Mouse (Mus musculus): ENCODE results near the gene Wdtc1. TPM values are rescaled to one million over a fixed set of nuclear protein-coding genes. Genes with fewer than 3 reads are reported as not detected.
A peak's percentile ranks its signal among the peaks of the same experiment; 100 is the strongest.

Wdtc1 gene
- polyA plus RNA-seq, 1 experiment from 2014 or later = 12.0 TPM

- 95% methylated on average over 3 of the region's 3 CpGs for WGBS
- no peak overlapping the region for H3K4me3 ChIP-seq (replicated peaks)
- 0 out of 2 replicates have a peak, but pooled peaks cover 2% of the 10 kb centered on the region for H3K4me1 ChIP-seq
- no peak overlapping the region for H3K4me2 ChIP-seq
- ATAC-seq (replicated peaks; ENCODE audit: low FRiP score) = no peak
- H3K36me3 ChIP-seq = peaks cover 70% of the 10 kb centered on the region
- H3K9ac ChIP-seq = no peak overlapping the region
- no peaks in the 10 kb centered on the region for H3K9me3 ChIP-seq (replicated peaks)
- no peaks in the 10 kb centered on the region for H3K27me3 ChIP-seq
- no peak overlapping the region for H3K27ac ChIP-seq
Observed at GRCm38 (mm10) chr4:133269596-133269995, 83.7 kb downstream of the Wdtc1 start.

- no peak overlapping the region for H3K9ac ChIP-seq
- no peak overlapping the region for H3K4me3 ChIP-seq (replicated peaks)
- H3K36me3 ChIP-seq = peaks cover 70% of the 10 kb centered on the region
- ATAC-seq (replicated peaks; ENCODE audit: low FRiP score) = no peak
- H3K4me1 ChIP-seq = 0 out of 2 replicates have a peak, but pooled peaks cover 2% of the 10 kb centered on the region
- no peak overlapping the region for H3K27ac ChIP-seq
- WGBS = 94% methylated on average over 3 of the region's 3 CpGs
- H3K4me2 ChIP-seq = no peak overlapping the region
- H3K9me3 ChIP-seq (replicated peaks) = no peaks in the 10 kb centered on the region
- no peaks in the 10 kb centered on the region for H3K27me3 ChIP-seq
Observed at GRCm38 (mm10) chr4:133268931-133269330, 84.3 kb downstream of the Wdtc1 start.

- no peak for ATAC-seq (replicated peaks; ENCODE audit: low FRiP score)
- Histone ChIP-seq H3K4me1 (no peaks in the 10 kb centered on the region), H3K9me3 (replicated peaks) (no peaks in the 10 kb centered on the region), H3K27ac (peak overlapping the region; percentile 20; the same call in 1 of the 2 replicates), H3K4me3 (replicated peaks) (no peak overlapping the region), H3K9ac (no peak overlapping the region), H3K27me3 (no peaks in the 10 kb centered on the region), H3K36me3 (peaks cover 74% of the 10 kb centered on the region), H3K4me2 (no peak overlapping the region)
- 92% methylated on average over 12 of the region's 12 CpGs for WGBS
Observed at GRCm38 (mm10) chr4:133266248-133266880, 86.9 kb downstream of the Wdtc1 start.

GRCm38 (mm10) chr4:133265759-133266158, 87.5 kb downstream of the Wdtc1 start:
- Histone ChIP-seq H3K9me3 (replicated peaks) (no peaks in the 10 kb centered on the region), H3K4me1 (no peaks in the 10 kb centered on the region), H3K9ac (no peak overlapping the region), H3K27me3 (no peaks in the 10 kb centered on the region), H3K36me3 (peaks cover 71% of the 10 kb centered on the region), H3K4me2 (no peak overlapping the region), H3K27ac (peak overlapping the region; percentile 20; the same call in 1 of the 2 replicates), H3K4me3 (replicated peaks) (no peak overlapping the region)
- 75% methylated on average over 4 of the region's 4 CpGs for WGBS
- ATAC-seq (replicated peaks; ENCODE audit: low FRiP score) = no peak

- WGBS = 96% methylated on average over 3 of the region's 3 CpGs
- peaks cover 67% of the 10 kb centered on the region for H3K36me3 ChIP-seq
- H3K4me3 ChIP-seq (replicated peaks) = no peak overlapping the region
- H3K4me2 ChIP-seq = no peak overlapping the region
- no peaks in the 10 kb centered on the region for H3K9me3 ChIP-seq (replicated peaks)
- no peaks in the 10 kb centered on the region for H3K4me1 ChIP-seq
- no peaks in the 10 kb centered on the region for H3K27me3 ChIP-seq
- ATAC-seq (replicated peaks; ENCODE audit: low FRiP score) = no peak
- no peak overlapping the region for H3K27ac ChIP-seq
- no peak overlapping the region for H3K9ac ChIP-seq
Observed at GRCm38 (mm10) chr4:133265297-133265696, 88.0 kb downstream of the Wdtc1 start.

- H3K9ac ChIP-seq = no peak overlapping the region
- H3K4me1 ChIP-seq = no peaks in the 10 kb centered on the region
- peaks cover 59% of the 10 kb centered on the region for H3K36me3 ChIP-seq
- no peak overlapping the region for H3K27ac ChIP-seq
- H3K4me3 ChIP-seq (replicated peaks) = no peak overlapping the region
- 96% methylated on average over 2 of the region's 2 CpGs for WGBS
- no peaks in the 10 kb centered on the region for H3K27me3 ChIP-seq
- H3K4me2 ChIP-seq = no peak overlapping the region
- no peaks in the 10 kb centered on the region for H3K9me3 ChIP-seq (replicated peaks)
- ATAC-seq (replicated peaks; ENCODE audit: low FRiP score) = no peak
Observed at GRCm38 (mm10) chr4:133264559-133264958, 88.7 kb downstream of the Wdtc1 start.

GRCm38 (mm10) chr4:133263756-133264155, 89.5 kb downstream of the Wdtc1 start:
- WGBS = 92% methylated on average over 5 of the region's 5 CpGs
- Histone ChIP-seq H3K4me2 (no peak overlapping the region), H3K9me3 (replicated peaks) (no peaks in the 10 kb centered on the region), H3K9ac (no peak overlapping the region), H3K27me3 (no peaks in the 10 kb centered on the region), H3K4me3 (replicated peaks) (no peak overlapping the region), H3K36me3 (peaks cover 51% of the 10 kb centered on the region), H3K4me1 (no peaks in the 10 kb centered on the region), H3K27ac (no peak overlapping the region)
- no peak for ATAC-seq (replicated peaks; ENCODE audit: low FRiP score)

GRCm38 (mm10) chr4:133262882-133263281, 90.4 kb downstream of the Wdtc1 start, which contains the start of gene Sytl1:
Sytl1 (minus strand) TSS chr4:133263113.
- Histone ChIP-seq H3K9ac (no peak within 1 kb of the TSS), H3K9me3 (replicated peaks) (no peaks in the 10 kb centered on the region), H3K27ac (no peak within 1 kb of the TSS), H3K27me3 (peaks cover 2% of the 10 kb centered on the region; the same call in 1 of the 2 replicates), H3K4me2 (no peak within 1 kb of the TSS), H3K36me3 (peaks cover 42% of the 10 kb centered on the region), H3K4me3 (replicated peaks) (no peak within 1 kb of the TSS), H3K4me1 (no peaks in the 10 kb centered on the region)
- no peak for ATAC-seq (replicated peaks; ENCODE audit: low FRiP score)
- WGBS = 34% methylated on average over 7 of the region's 7 CpGs

- no peak for ATAC-seq (replicated peaks; ENCODE audit: low FRiP score)
- 70% methylated on average over 7 of the region's 7 CpGs for WGBS
- Histone ChIP-seq H3K4me2 (no peak overlapping the region), H3K4me3 (replicated peaks) (no peak overlapping the region), H3K4me1 (no peaks in the 10 kb centered on the region), H3K27me3 (peaks cover 7% of the 10 kb centered on the region; the same call in 1 of the 2 replicates), H3K27ac (no peak overlapping the region), H3K9me3 (replicated peaks) (no peaks in the 10 kb centered on the region), H3K36me3 (peaks cover 37% of the 10 kb centered on the region), H3K9ac (no peak overlapping the region)
Observed at GRCm38 (mm10) chr4:133262375-133262765, 90.9 kb downstream of the Wdtc1 start.

- Histone ChIP-seq H3K27ac (no peak overlapping the region), H3K9ac (no peak overlapping the region)
- ATAC-seq (replicated peaks; ENCODE audit: low FRiP score) = no peak
Observed at GRCm38 (mm10) chr4:133261641-133262374, 91.5 kb downstream of the Wdtc1 start.

GRCm38 (mm10) chr4:133257798-133258408, 95.4 kb downstream of the Wdtc1 start:
- peaks cover 19% of the 10 kb centered on the region for H3K4me1 ChIP-seq
- 76% methylated on average over 12 of the region's 12 CpGs for WGBS
- H3K4me2 ChIP-seq = no peak overlapping the region
- no peak for ATAC-seq (replicated peaks; ENCODE audit: low FRiP score)
- no peak overlapping the region for H3K9ac ChIP-seq
- H3K36me3 ChIP-seq = no peaks in the 10 kb centered on the region
- H3K27me3 ChIP-seq = peaks cover 35% of the 10 kb centered on the region
- H3K27ac ChIP-seq = no peak overlapping the region
- H3K9me3 ChIP-seq (replicated peaks) = no peaks in the 10 kb centered on the region
- H3K4me3 ChIP-seq (replicated peaks) = no peak overlapping the region

More at GRCm38 (mm10) chr4:133261641-133262374, 91.5 kb downstream of the Wdtc1 start:
- 52% methylated on average over 10 of the region's 10 CpGs for WGBS
- Histone ChIP-seq H3K36me3 (peaks cover 32% of the 10 kb centered on the region), H3K9me3 (replicated peaks) (no peaks in the 10 kb centered on the region), H3K4me3 (replicated peaks) (no peak overlapping the region), H3K27me3 (peaks cover 13% of the 10 kb centered on the region), H3K4me1 (peaks cover 4% of the 10 kb centered on the region), H3K4me2 (no peak overlapping the region)

GRCm38 (mm10) chr4:133257230-133257629, 96.1 kb downstream of the Wdtc1 start:
- Histone ChIP-seq H3K36me3 (no peaks in the 10 kb centered on the region), H3K9ac (peak overlapping the region; percentile 19; the same call in 1 of the 2 replicates)
- no peak; the same call in 1 of the 2 replicates for ATAC-seq (replicated peaks; ENCODE audit: low FRiP score)

More at GRCm38 (mm10) chr4:133257230-133257629, 96.1 kb downstream of the Wdtc1 start:
- Histone ChIP-seq H3K4me2 (peak overlapping the region; percentile 49), H3K27ac (no peak overlapping the region), H3K4me3 (replicated peaks) (peak overlapping the region; percentile 9; the same call in 1 of the 2 replicates), H3K9me3 (replicated peaks) (no peaks in the 10 kb centered on the region), H3K27me3 (peaks cover 40% of the 10 kb centered on the region), H3K4me1 (peaks cover 22% of the 10 kb centered on the region)
- 24% methylated on average over 12 of the region's 12 CpGs for WGBS

All from kidney, embryonic 15.5 days (tissue).